In the genomic region with DNA sequence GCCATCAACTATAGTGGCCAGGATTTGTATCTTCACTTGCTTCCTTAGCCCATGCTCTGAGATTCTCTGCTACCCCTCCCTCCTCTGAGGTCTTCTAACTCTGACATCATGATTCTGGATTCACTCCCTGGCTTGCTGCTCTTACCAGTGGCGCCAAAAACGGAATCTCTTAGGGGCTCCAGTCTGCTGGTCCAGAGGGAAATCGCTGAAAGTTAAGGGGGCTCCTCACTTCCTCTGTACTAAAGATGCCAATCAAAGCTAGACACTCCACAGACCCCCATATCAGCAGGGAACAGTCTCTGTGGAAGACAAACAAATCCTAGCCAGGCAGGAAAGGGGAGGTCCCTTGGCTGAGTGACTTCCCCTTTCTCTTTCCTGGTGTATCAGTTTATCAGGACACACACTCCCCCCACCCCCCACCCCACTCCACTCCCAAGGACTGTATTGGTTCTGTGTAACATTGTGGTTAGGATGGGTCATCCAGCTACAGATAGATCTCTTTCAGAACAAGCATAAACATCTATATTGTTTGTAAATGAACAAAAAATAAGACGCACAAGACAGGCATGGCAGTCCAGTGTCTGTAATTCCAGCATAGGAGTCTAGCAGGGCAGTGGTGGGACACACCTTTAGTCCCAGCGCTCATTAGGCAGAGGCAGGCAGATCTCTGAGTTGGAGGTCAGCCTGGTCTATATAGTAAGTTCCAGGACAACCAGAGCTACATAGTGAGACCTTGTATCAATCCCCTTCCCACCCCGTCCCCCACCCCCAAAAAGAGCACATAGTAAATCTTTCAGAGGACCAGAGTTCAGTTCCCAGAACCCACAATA, we compare ENCODE assay signal across 8 mouse cellular contexts. TPM values are rescaled to one million over a fixed set of nuclear protein-coding genes. Genes with fewer than 3 reads are reported as not detected.
A peak's percentile ranks its signal among the peaks of the same experiment; 100 is the strongest.
DNase-seq lines count a peak whose midpoint lies in the region; ATAC-seq lines count a peak whose summit lies in the region.

No protein-coding gene starts in this region.

- no peak overlapping the region for H3K27ac ChIP-seq in hindbrain, embryonic 11.5 days (ENCODE audit: low read depth, low read length)
- peak overlapping the region; percentile 66 for H3K27ac ChIP-seq in liver, embryonic 13.5 days
- peak overlapping the region; percentile 76 for H3K27ac ChIP-seq in neural tube, embryonic 15.5 days (replicated peaks)

- H3K9me3 ChIP-seq in hindbrain, embryonic 11.5 days (ENCODE audit: control insufficient read depth, low read length) = no peaks in the 10 kb centered on the region
- no peaks in the 10 kb centered on the region for H3K9me3 ChIP-seq in liver, embryonic 13.5 days (replicated peaks)
- H3K9me3 ChIP-seq in neural tube, embryonic 15.5 days (replicated peaks) = no peaks in the 10 kb centered on the region

- H3K4me1 ChIP-seq in hindbrain, embryonic 11.5 days (replicated peaks; ENCODE audit: control insufficient read depth, insufficient read depth, low read length) = 0 out of 2 replicates have a peak, but pooled peaks cover 3% of the 10 kb centered on the region
- peaks cover 38% of the 10 kb centered on the region for H3K4me1 ChIP-seq in liver, embryonic 13.5 days (replicated peaks)
- H3K4me1 ChIP-seq in neural tube, embryonic 15.5 days = peaks cover 25% of the 10 kb centered on the region

- no peak overlapping the region for H3K9ac ChIP-seq in hindbrain, embryonic 11.5 days (ENCODE audit: low read depth, low read length)
- no peak overlapping the region for H3K9ac ChIP-seq in liver, embryonic 13.5 days
- H3K9ac ChIP-seq in neural tube, embryonic 15.5 days (replicated peaks) = no peak overlapping the region

- no peak for ATAC-seq in hindbrain, embryonic 11.5 days (ENCODE audit: low FRiP score)
- ATAC-seq in liver, embryonic 13.5 days (ENCODE audit: low read depth) = peak; percentile 61
- no peak for ATAC-seq in neural tube, embryonic 15.5 days (ENCODE audit: low FRiP score)

- no peaks in the 10 kb centered on the region for H3K36me3 ChIP-seq in hindbrain, embryonic 11.5 days (ENCODE audit: control insufficient read depth, insufficient read depth, low read length)
- no peaks in the 10 kb centered on the region for H3K36me3 ChIP-seq in liver, embryonic 13.5 days
- H3K36me3 ChIP-seq in neural tube, embryonic 15.5 days = no peaks in the 10 kb centered on the region

- no peaks in the 10 kb centered on the region for H3K27me3 ChIP-seq in hindbrain, embryonic 11.5 days (ENCODE audit: control insufficient read depth, insufficient read depth, low read length)
- H3K27me3 ChIP-seq in liver, embryonic 13.5 days = peaks cover 64% of the 10 kb centered on the region
- no peaks in the 10 kb centered on the region; the same call in 1 of the 2 replicates for H3K27me3 ChIP-seq in neural tube, embryonic 15.5 days (replicated peaks)

- WGBS in hindbrain, embryonic 11.5 days = 59% methylated on average over 6 of the region's 6 CpGs
- WGBS in liver, embryonic 13.5 days (ENCODE audit: insufficient replicate concordance) = 18% methylated on average over 6 of the region's 6 CpGs
- WGBS in neural tube, embryonic 15.5 days = 62% methylated on average over 6 of the region's 6 CpGs

- H3K4me3 ChIP-seq in hindbrain, embryonic 11.5 days (ENCODE audit: low read depth, low read length) = no peak overlapping the region
- H3K4me3 ChIP-seq in liver, embryonic 13.5 days (replicated peaks) = 0 out of 2 replicates have a peak overlapping the region, but pooled peaks have one; percentile 6
- H3K4me3 ChIP-seq in neural tube, embryonic 15.5 days (replicated peaks) = no peak overlapping the region

- DNase-seq in MEL-GATA-1-ER (ENCODE audit: extremely low read depth, low read depth) = peak; percentile 78
- peak; percentile 40 for DNase-seq in embryo, embryonic 9.5 days (ENCODE audit: extremely low spot score)
- peak; percentile 19 for DNase-seq in hindbrain, embryonic 11.5 days (ENCODE audit: low spot score)
- no peak for DNase-seq in liver, embryonic 13.5 days
- DNase-seq in layer of hippocampus, postnatal 10 days (ENCODE audit: low spot score in 2 of 2) = no peak
- DNase-seq in spleen, adult 12 weeks (ENCODE audit: low spot score) = no peak
- DNase-seq in thymus, postnatal 10 days (ENCODE audit: low spot score in 2 of 2) = no peak

- H3K4me2 ChIP-seq in hindbrain, embryonic 11.5 days (replicated peaks; ENCODE audit: low read depth, low read length) = no peak overlapping the region
- peak overlapping the region; percentile 38 for H3K4me2 ChIP-seq in liver, embryonic 13.5 days
- H3K4me2 ChIP-seq in neural tube, embryonic 15.5 days = peak overlapping the region; percentile 20; the same call in 1 of the 2 replicates

RNA-seq across cellular contexts. Expression of a gene that starts 6.0 kb away (rescaled TPM):
- 11.1 and 11.5 TPM in 2 replicates for polyA plus RNA-seq in hindbrain, embryonic 11.5 days (2014; fragmentation: Nextera tagmentation; extraction: Ambion mirVana)
- polyA plus RNA-seq in liver, embryonic 13.5 days (2015; fragmentation: Nextera tagmentation; extraction: Ambion mirVana) = 6.6 and 7.4 TPM in 2 replicates
- 25.4 and 26.1 TPM in 2 replicates for polyA plus RNA-seq in neural tube, embryonic 15.5 days (2015; fragmentation: Nextera tagmentation; extraction: Ambion mirVana)
- 10 to 100 TPM; 27.9 to 30.9 TPM for total RNA-seq in layer of hippocampus, postnatal 10 days (2021)

RNA-seq across cellular contexts. Expression of a gene that starts 13.6 kb away (rescaled TPM):
- 63.0 and 71.9 TPM in 2 replicates for polyA plus RNA-seq in hindbrain, embryonic 11.5 days (2014; fragmentation: Nextera tagmentation; extraction: Ambion mirVana)
- 23.4 and 25.4 TPM in 2 replicates for polyA plus RNA-seq in liver, embryonic 13.5 days (2015; fragmentation: Nextera tagmentation; extraction: Ambion mirVana)
- 105 and 107 TPM in 2 replicates for polyA plus RNA-seq in neural tube, embryonic 15.5 days (2015; fragmentation: Nextera tagmentation; extraction: Ambion mirVana)
- 10 to 100 TPM; 69.6 to 70.0 TPM for total RNA-seq in layer of hippocampus, postnatal 10 days (2021)

RNA-seq across cellular contexts. Expression of a gene that starts 21.3 kb away (rescaled TPM):
- polyA plus RNA-seq in hindbrain, embryonic 11.5 days (2014; fragmentation: Nextera tagmentation; extraction: Ambion mirVana) = 117 and 119 TPM in 2 replicates
- polyA plus RNA-seq in liver, embryonic 13.5 days (2015; fragmentation: Nextera tagmentation; extraction: Ambion mirVana) = 98.5 and 99.4 TPM in 2 replicates
- polyA plus RNA-seq in neural tube, embryonic 15.5 days (2015; fragmentation: Nextera tagmentation; extraction: Ambion mirVana) = 123 and 128 TPM in 2 replicates
- 10 to 100 TPM; 78.4 to 81.9 TPM for total RNA-seq in layer of hippocampus, postnatal 10 days (2021)

RNA-seq across cellular contexts. Expression of a gene that starts 28.1 kb away (rescaled TPM):
- polyA plus RNA-seq in hindbrain, embryonic 11.5 days (2014; fragmentation: Nextera tagmentation; extraction: Ambion mirVana) = 5.2 and 6.0 TPM in 2 replicates
- 5.5 and 7.9 TPM in 2 replicates for polyA plus RNA-seq in liver, embryonic 13.5 days (2015; fragmentation: Nextera tagmentation; extraction: Ambion mirVana)
- 5.1 and 7.0 TPM in 2 replicates for polyA plus RNA-seq in neural tube, embryonic 15.5 days (2015; fragmentation: Nextera tagmentation; extraction: Ambion mirVana)
- total RNA-seq in layer of hippocampus, postnatal 10 days (2021) = 1 to 10 TPM; 3.4 to 4.5 TPM

RNA-seq across cellular contexts. Expression of a gene that starts 46.6 kb away (rescaled TPM):
- 1.3 and 1.7 TPM in 2 replicates for polyA plus RNA-seq in hindbrain, embryonic 11.5 days (2014; fragmentation: Nextera tagmentation; extraction: Ambion mirVana)
- 0.63 and 0.85 TPM in 2 replicates for polyA plus RNA-seq in liver, embryonic 13.5 days (2015; fragmentation: Nextera tagmentation; extraction: Ambion mirVana)
- polyA plus RNA-seq in neural tube, embryonic 15.5 days (2015; fragmentation: Nextera tagmentation; extraction: Ambion mirVana) = 0.77 and 0.80 TPM in 2 replicates
- total RNA-seq in layer of hippocampus, postnatal 10 days (2021) = under 1 TPM; 0.37 to 0.56 TPM

Comparison
In these comparisons a context has a peak if more than half of its experiments do, and no peak if none do; other contexts are left out.
1. DNase-seq: peak in MEL-GATA-1-ER (single experiment), embryo, embryonic 9.5 days (single experiment) and hindbrain, embryonic 11.5 days (single experiment); none in liver, embryonic 13.5 days (single experiment), layer of hippocampus, postnatal 10 days (0 of 2), spleen, adult 12 weeks (single experiment) and thymus, postnatal 10 days (0 of 2).